Mouse (Mus musculus) lung, embryonic 16.5 days (tissue): Measurements from ENCODE around the gene Krtap26-1. TPM values are rescaled to one million over a fixed set of nuclear protein-coding genes. Genes with fewer than 3 reads are reported as not detected.

Source experiments
- ATAC-seq: fragments of 200-750 bp; cut with Nextera tagmentation; 2 replicates; pipeline ENCODE4 v1.8.0; 2017; ENCODE audit warnings: low read depth, mild to moderate bottlenecking, moderate library complexity
- H3K27ac ChIP-seq: fragments of 300-500 bp; sonication (generic); 2 replicates; pipeline ENCODE4 v1.5.1; 2014; ENCODE audit warnings: mild to moderate bottlenecking, control low read depth, low read length
- H3K27me3 ChIP-seq: fragments of 300-500 bp; sonication (generic); 2 replicates; pipeline ENCODE4 v1.6.1; 2014; ENCODE audit warnings: low read depth, low read length, mixed read lengths; ENCODE audit not compliant: control insufficient read depth, insufficient read depth
- H3K36me3 ChIP-seq: fragments of 300-500 bp; sonication (generic); 2 replicates; pipeline ENCODE4 v1.6.1; 2014; ENCODE audit warnings: low read length; ENCODE audit not compliant: control insufficient read depth, insufficient read depth
- H3K4me1 ChIP-seq: fragments of 300-500 bp; sonication (generic); replicated peaks from 2 replicates; pipeline ENCODE4 v1.6.1; 2014; ENCODE audit warnings: low read length, mixed read lengths; ENCODE audit not compliant: control insufficient read depth, insufficient read depth
- H3K4me2 ChIP-seq: fragments of 300-500 bp; sonication (generic); 2 replicates; pipeline ENCODE4 v1.6.1; 2014; ENCODE audit warnings: low read depth, low read length, control low read depth
- H3K4me3 ChIP-seq: fragments of 300-500 bp; sonication (generic); 2 replicates; pipeline ENCODE4 v1.5.1; 2014; ENCODE audit warnings: mild to moderate bottlenecking, low read length, control low read depth
- H3K9ac ChIP-seq: fragments of 300-500 bp; sonication (generic); 2 replicates; pipeline ENCODE4 v1.6.1; 2014; ENCODE audit warnings: low read length, control low read depth
- H3K9me3 ChIP-seq: fragments of 300-500 bp; sonication (generic); 2 replicates; pipeline ENCODE4 v1.6.1; 2016; ENCODE audit warnings: low read length; ENCODE audit not compliant: control insufficient read depth
- WGBS: fragments of 180-500 bp; shearing (Covaris S2); extraction: QIAGEN DNeasy Blood & Tissue Kit; methylation state at CpG from one replicate; pipeline ENCODE4 v1.1.7; 2014; 5-methylcytosine and 5-hydroxymethylcytosine counted together
- polyA plus RNA-seq: library from polyadenylated mRNA; unstranded; fragments of >200 nt; fragmentation: Nextera tagmentation; extraction: Ambion mirVana; gene quantifications from 2 replicates; pipeline ENCODE4 v1.2.1, GENCODE M21; 2015

The Krtap26-1 gene
- polyA plus RNA-seq, 1 experiment from 2014 or later = not detected

DNA sequence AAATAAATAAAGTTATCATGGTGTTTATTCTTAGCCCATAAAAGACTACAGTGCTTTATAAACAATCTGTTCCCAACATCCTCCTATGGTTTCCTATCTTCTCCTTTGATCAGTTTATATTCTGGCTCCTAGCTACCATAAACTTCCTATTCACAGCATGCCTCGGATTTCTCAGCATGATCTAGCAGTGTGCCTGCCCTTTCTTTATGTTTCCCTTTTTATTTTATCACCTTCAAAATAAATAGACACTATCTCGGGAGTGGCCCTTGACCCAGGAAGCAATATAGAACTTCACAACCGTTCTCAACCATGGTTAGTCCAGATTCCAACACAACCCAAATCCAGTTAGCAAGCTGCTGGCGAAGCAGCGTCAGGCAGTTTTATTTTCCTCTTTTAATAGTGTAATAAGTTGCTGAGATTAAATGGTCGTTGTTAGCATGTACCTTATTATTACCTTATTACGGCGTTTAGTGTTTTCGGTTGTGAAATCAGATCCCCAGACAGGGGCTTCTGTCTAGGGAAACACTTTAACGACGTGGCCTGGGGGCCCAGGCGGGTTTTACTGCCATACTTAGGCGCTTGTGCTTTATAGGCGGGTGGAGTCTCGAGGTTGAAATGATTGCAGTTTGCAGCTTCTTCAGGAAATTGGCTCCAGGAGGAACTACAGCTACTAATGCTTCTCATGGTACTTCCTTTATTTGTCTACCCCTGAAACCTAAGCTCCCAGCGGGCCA lies 47.9 kb downstream of the Krtap26-1 start:
- WGBS = 38% methylated on average over 16 of the region's 16 CpGs
- H3K9me3 ChIP-seq = no peaks in the 10 kb centered on the region
- H3K4me3 ChIP-seq = no peak overlapping the region
- ATAC-seq = peak; percentile 78
- no peak overlapping the region for H3K9ac ChIP-seq
- H3K27ac ChIP-seq = no peak overlapping the region
- peak overlapping the region; percentile 9; the same call in 1 of the 2 replicates for H3K4me2 ChIP-seq
- H3K27me3 ChIP-seq = peaks cover 22% of the 10 kb centered on the region
- H3K36me3 ChIP-seq = no peaks in the 10 kb centered on the region
- H3K4me1 ChIP-seq = no peaks in the 10 kb centered on the region

Other genes with a start within 250 kb of the Krtap26-1 start
- not detected in 2 replicates for gene Cldn17, start 140.8 kb downstream of the Krtap26-1 start, polyA plus RNA-seq
- 3.3 and 4.0 TPM in 2 replicates for gene Cldn8, start 84.6 kb downstream of the Krtap26-1 start, polyA plus RNA-seq
- gene Krtap24-1, start 35.5 kb downstream of the Krtap26-1 start, polyA plus RNA-seq = not detected in 2 replicates
- not detected in 2 replicates for gene 2310079G19Rik, start 20.1 kb downstream of the Krtap26-1 start, polyA plus RNA-seq
- gene Krtap27-1, start 23.9 kb upstream of the Krtap26-1 start, polyA plus RNA-seq = not detected in 2 replicates
- not detected in 2 replicates for gene 2310061N02Rik, start 60.2 kb upstream of the Krtap26-1 start, polyA plus RNA-seq
- gene Krtap13-1, start 81.1 kb upstream of the Krtap26-1 start, polyA plus RNA-seq = not detected in 2 replicates
- 1.9 TPM in 1 of 2 replicates, not detected in the other for gene Krtap13, start 103.8 kb upstream of the Krtap26-1 start, polyA plus RNA-seq
- 1.7 TPM in 1 of 2 replicates, not detected in the other for gene 2310034C09Rik, start 111.1 kb upstream of the Krtap26-1 start, polyA plus RNA-seq
- gene 2310057N15Rik, start 126.4 kb upstream of the Krtap26-1 start, polyA plus RNA-seq = not detected in 2 replicates
- gene Gm5965, start 130.1 kb upstream of the Krtap26-1 start, polyA plus RNA-seq = not detected in 2 replicates
- 0.94 TPM in 1 of 2 replicates, not detected in the other for gene Gm20741, start 164.4 kb upstream of the Krtap26-1 start, polyA plus RNA-seq
- gene Krtap15, start 172.4 kb upstream of the Krtap26-1 start, polyA plus RNA-seq = not detected in 2 replicates
- gene Krtap14, start 178.3 kb upstream of the Krtap26-1 start, polyA plus RNA-seq = not detected in 2 replicates
- gene Krtap19-1, start 221.6 kb upstream of the Krtap26-1 start, polyA plus RNA-seq = not detected in 2 replicates
- not detected in 2 replicates for gene Krtap19-2, start 226.5 kb upstream of the Krtap26-1 start, polyA plus RNA-seq
- not detected in 2 replicates for gene Krtap19-3, start 230.2 kb upstream of the Krtap26-1 start, polyA plus RNA-seq
- not detected in 2 replicates for gene Krtap19-4, start 237.3 kb upstream of the Krtap26-1 start, polyA plus RNA-seq
- gene Krtap19-5, start 248.7 kb upstream of the Krtap26-1 start, polyA plus RNA-seq = not detected in 2 replicates